Mouse (Mus musculus): ENCODE measurements around the gene Rabl3. TPM values are rescaled to one million over a fixed set of nuclear protein-coding genes. Genes with fewer than 3 reads are reported as not detected.

Gene Rabl3
- polyA plus RNA-seq, 1 experiment from 2014 or later, result 28.1 TPM

- ATAC-seq (replicated peaks; ENCODE audit: low FRiP score, low TSS enrichment, low read depth), result no peak
- H3K4me3 ChIP-seq (ENCODE audit: low read depth, low read length), result no peak overlapping the region
These were observed 51.2 kb downstream of the Rabl3 start for GRCm38 (mm10) chr16:37590921-37591320.

GRCm38 (mm10) chr16:37591551-37591950 is 51.9 kb downstream of the Rabl3 start:
- no peaks in the 10 kb centered on the region for H3K9me3 ChIP-seq (ENCODE audit: control insufficient read depth, low read length)
- 93% methylated on average over 8 of the region's 8 CpGs for WGBS
- no peaks in the 10 kb centered on the region for H3K4me1 ChIP-seq (replicated peaks; ENCODE audit: control insufficient read depth, insufficient read depth, low read length)
- ATAC-seq (replicated peaks; ENCODE audit: low FRiP score, low TSS enrichment, low read depth) (no peak), DNase-seq (ENCODE audit: low spot score) (no peak)
- H3K36me3 ChIP-seq (ENCODE audit: control insufficient read depth, insufficient read depth, low read length), result no peaks in the 10 kb centered on the region
- no peak overlapping the region for H3K9ac ChIP-seq (ENCODE audit: low read length)
- no peak overlapping the region for H3K4me3 ChIP-seq (ENCODE audit: low read depth, low read length)
- no peak overlapping the region for H3K27ac ChIP-seq (ENCODE audit: low read depth)
- H3K27me3 ChIP-seq (replicated peaks; ENCODE audit: control insufficient read depth, insufficient read depth, low read length), result no peaks in the 10 kb centered on the region
- H3K4me2 ChIP-seq (ENCODE audit: low read length), result no peak overlapping the region

More at GRCm38 (mm10) chr16:37590921-37591320, 51.2 kb downstream of the Rabl3 start:
- no peaks in the 10 kb centered on the region for H3K9me3 ChIP-seq (ENCODE audit: control insufficient read depth, low read length)
- H3K36me3 ChIP-seq (ENCODE audit: control insufficient read depth, insufficient read depth, low read length), result no peaks in the 10 kb centered on the region
- no peaks in the 10 kb centered on the region for H3K4me1 ChIP-seq (replicated peaks; ENCODE audit: control insufficient read depth, insufficient read depth, low read length)
- no peaks in the 10 kb centered on the region for H3K27me3 ChIP-seq (replicated peaks; ENCODE audit: control insufficient read depth, insufficient read depth, low read length)
- H3K9ac ChIP-seq (ENCODE audit: low read length), result no peak overlapping the region
- no peak overlapping the region for H3K27ac ChIP-seq (ENCODE audit: low read depth)
- WGBS, result 74% methylated on average over 3 of the region's 3 CpGs
- H3K4me2 ChIP-seq (ENCODE audit: low read length), result no peak overlapping the region
- DNase-seq (ENCODE audit: low spot score), result no peak

GRCm38 (mm10) chr16:37597412-37597811 is 57.7 kb downstream of the Rabl3 start:
- Histone ChIP-seq H3K4me1 (replicated peaks; ENCODE audit: control insufficient read depth, insufficient read depth, low read length) (no peaks in the 10 kb centered on the region), H3K36me3 (ENCODE audit: control insufficient read depth, insufficient read depth, low read length) (no peaks in the 10 kb centered on the region), H3K4me3 (ENCODE audit: low read depth, low read length) (no peak overlapping the region), H3K4me2 (ENCODE audit: low read length) (no peak overlapping the region), H3K9ac (ENCODE audit: low read length) (no peak overlapping the region), H3K27ac (ENCODE audit: low read depth) (no peak overlapping the region), H3K9me3 (ENCODE audit: control insufficient read depth, low read length) (no peaks in the 10 kb centered on the region), H3K27me3 (replicated peaks; ENCODE audit: control insufficient read depth, insufficient read depth, low read length) (no peaks in the 10 kb centered on the region)
- WGBS, result 61% methylated on average over 5 of the region's 5 CpGs
- DNase-seq (ENCODE audit: low spot score) (peak; percentile 47), ATAC-seq (replicated peaks; ENCODE audit: low FRiP score, low TSS enrichment, low read depth) (no peak)

- Histone ChIP-seq H3K9ac (ENCODE audit: low read length) (no peak overlapping the region), H3K27me3 (replicated peaks; ENCODE audit: control insufficient read depth, insufficient read depth, low read length) (no peaks in the 10 kb centered on the region), H3K36me3 (ENCODE audit: control insufficient read depth, insufficient read depth, low read length) (no peaks in the 10 kb centered on the region), H3K4me1 (replicated peaks; ENCODE audit: control insufficient read depth, insufficient read depth, low read length) (no peaks in the 10 kb centered on the region), H3K4me2 (ENCODE audit: low read length) (no peak overlapping the region), H3K4me3 (ENCODE audit: low read depth, low read length) (no peak overlapping the region), H3K9me3 (ENCODE audit: control insufficient read depth, low read length) (no peaks in the 10 kb centered on the region), H3K27ac (ENCODE audit: low read depth) (no peak overlapping the region)
- DNase-seq (ENCODE audit: low spot score) (peak; percentile 36), ATAC-seq (replicated peaks; ENCODE audit: low FRiP score, low TSS enrichment, low read depth) (no peak)
- 77% methylated on average over 7 of the region's 7 CpGs for whole genome bisulfite sequencing
These were observed 58.8 kb downstream of the Rabl3 start for GRCm38 (mm10) chr16:37598463-37598862.

GRCm38 (mm10) chr16:37599326-37599725 is 59.6 kb downstream of the Rabl3 start:
- Histone ChIP-seq H3K9ac (ENCODE audit: low read length) (no peak overlapping the region), H3K9me3 (ENCODE audit: control insufficient read depth, low read length) (no peaks in the 10 kb centered on the region), H3K36me3 (ENCODE audit: control insufficient read depth, insufficient read depth, low read length) (no peaks in the 10 kb centered on the region), H3K4me2 (ENCODE audit: low read length) (no peak overlapping the region), H3K27me3 (replicated peaks; ENCODE audit: control insufficient read depth, insufficient read depth, low read length) (no peaks in the 10 kb centered on the region), H3K27ac (ENCODE audit: low read depth) (no peak overlapping the region), H3K4me3 (ENCODE audit: low read depth, low read length) (no peak overlapping the region), H3K4me1 (replicated peaks; ENCODE audit: control insufficient read depth, insufficient read depth, low read length) (no peaks in the 10 kb centered on the region)
- WGBS, result 79% methylated on average over 3 of the region's 3 CpGs
- DNase-seq (ENCODE audit: low spot score) (peak; percentile 27), ATAC-seq (replicated peaks; ENCODE audit: low FRiP score, low TSS enrichment, low read depth) (no peak)

- Histone ChIP-seq H3K9me3 (ENCODE audit: control insufficient read depth, low read length) (no peaks in the 10 kb centered on the region), H3K4me1 (replicated peaks; ENCODE audit: control insufficient read depth, insufficient read depth, low read length) (no peaks in the 10 kb centered on the region), H3K27ac (ENCODE audit: low read depth) (no peak overlapping the region), H3K4me3 (ENCODE audit: low read depth, low read length) (no peak overlapping the region), H3K27me3 (replicated peaks; ENCODE audit: control insufficient read depth, insufficient read depth, low read length) (no peaks in the 10 kb centered on the region), H3K4me2 (ENCODE audit: low read length) (no peak overlapping the region), H3K36me3 (ENCODE audit: control insufficient read depth, insufficient read depth, low read length) (no peaks in the 10 kb centered on the region), H3K9ac (ENCODE audit: low read length) (no peak overlapping the region)
- no peak for DNase-seq (ENCODE audit: low spot score)
- 98% methylated on average over 1 of the region's 1 CpGs for WGBS
- ATAC-seq (replicated peaks; ENCODE audit: low FRiP score, low TSS enrichment, low read depth), result no peak
These were observed 63.7 kb downstream of the Rabl3 start for GRCm38 (mm10) chr16:37603431-37603830.

- DNase-seq (ENCODE audit: low spot score) (no peak), ATAC-seq (replicated peaks; ENCODE audit: low FRiP score, low TSS enrichment, low read depth) (no peak)
- no peak overlapping the region for H3K4me3 ChIP-seq (ENCODE audit: low read depth, low read length)
- no peaks in the 10 kb centered on the region for H3K36me3 ChIP-seq (ENCODE audit: control insufficient read depth, insufficient read depth, low read length)
- no peaks in the 10 kb centered on the region for H3K27me3 ChIP-seq (replicated peaks; ENCODE audit: control insufficient read depth, insufficient read depth, low read length)
- H3K9me3 ChIP-seq (ENCODE audit: control insufficient read depth, low read length), result no peaks in the 10 kb centered on the region
- no peak overlapping the region for H3K4me2 ChIP-seq (ENCODE audit: low read length)
- 55% methylated on average over 6 of the region's 6 CpGs for WGBS
- no peak overlapping the region for H3K27ac ChIP-seq (ENCODE audit: low read depth)
- no peaks in the 10 kb centered on the region for H3K4me1 ChIP-seq (replicated peaks; ENCODE audit: control insufficient read depth, insufficient read depth, low read length)
- no peak overlapping the region for H3K9ac ChIP-seq (ENCODE audit: low read length)
These were observed 64.6 kb downstream of the Rabl3 start for GRCm38 (mm10) chr16:37604243-37604642.

GRCm38 (mm10) chr16:37610333-37610732 is 70.6 kb downstream of the Rabl3 start:
- H3K9ac ChIP-seq (ENCODE audit: low read length), result no peak overlapping the region
- H3K4me3 ChIP-seq (ENCODE audit: low read depth, low read length), result no peak overlapping the region
- 77% methylated on average over 8 of the region's 8 CpGs for WGBS
- ATAC-seq (replicated peaks; ENCODE audit: low FRiP score, low TSS enrichment, low read depth), result no peak
- H3K9me3 ChIP-seq (ENCODE audit: control insufficient read depth, low read length), result no peaks in the 10 kb centered on the region
- no peaks in the 10 kb centered on the region for H3K4me1 ChIP-seq (replicated peaks; ENCODE audit: control insufficient read depth, insufficient read depth, low read length)
- H3K27ac ChIP-seq (ENCODE audit: low read depth), result no peak overlapping the region
- H3K4me2 ChIP-seq (ENCODE audit: low read length), result no peak overlapping the region
- no peaks in the 10 kb centered on the region for H3K27me3 ChIP-seq (replicated peaks; ENCODE audit: control insufficient read depth, insufficient read depth, low read length)
- no peaks in the 10 kb centered on the region for H3K36me3 ChIP-seq (ENCODE audit: control insufficient read depth, insufficient read depth, low read length)
- no peak for DNase-seq (ENCODE audit: low spot score)

- H3K27me3 ChIP-seq (replicated peaks; ENCODE audit: control insufficient read depth, insufficient read depth, low read length), result no peaks in the 10 kb centered on the region
- no peaks in the 10 kb centered on the region for H3K9me3 ChIP-seq (ENCODE audit: control insufficient read depth, low read length)
- no peak overlapping the region for H3K4me2 ChIP-seq (ENCODE audit: low read length)
- no peak overlapping the region for H3K9ac ChIP-seq (ENCODE audit: low read length)
- H3K4me3 ChIP-seq (ENCODE audit: low read depth, low read length), result no peak overlapping the region
- no peaks in the 10 kb centered on the region for H3K4me1 ChIP-seq (replicated peaks; ENCODE audit: control insufficient read depth, insufficient read depth, low read length)
- no peak for DNase-seq (ENCODE audit: low spot score)
- H3K27ac ChIP-seq (ENCODE audit: low read depth), result no peak overlapping the region
- WGBS, result 78% methylated on average over 7 of the region's 7 CpGs
- ATAC-seq (replicated peaks; ENCODE audit: low FRiP score, low TSS enrichment, low read depth), result no peak
- H3K36me3 ChIP-seq (ENCODE audit: control insufficient read depth, insufficient read depth, low read length), result no peaks in the 10 kb centered on the region
These were observed 71.4 kb downstream of the Rabl3 start for GRCm38 (mm10) chr16:37611072-37611471.

All from intestine, embryonic 14.5 days (tissue).